Mouse (Mus musculus) thymus, adult 18-20 months (tissue): ENCODE data around the gene Evx2.

Experiments
- DNase-seq, 2 experiments: peaks; one replicate each; pipeline ENCODE4 v3.0.0; 2022; ENCODE audit warnings: mixed read lengths in 2 of 2

Gene Evx2

GRCm38 (mm10) chr2:74663291-74663925 lies 4.1 kb upstream of the Evx2 start:
- no peak for DNase-seq

- DNase-seq, result no peak
Observed at GRCm38 (mm10) chr2:74661685-74662084, 2.3 kb upstream of the Evx2 start.

- no peak for DNase-seq
Observed at GRCm38 (mm10) chr2:74660421-74661375, 1.3 kb upstream of the Evx2 start.

GRCm38 (mm10) chr2:74658667-74659371 lies 538 bp downstream of the Evx2 start:
- no peak for DNase-seq

- DNase-seq, result no peak
Observed at GRCm38 (mm10) chr2:74658024-74658666, 1.2 kb downstream of the Evx2 start.

GRCm38 (mm10) chr2:74657251-74658023 lies 1.9 kb downstream of the Evx2 start:
- no peak for DNase-seq

- no peak for DNase-seq
Observed at GRCm38 (mm10) chr2:74656632-74657021, 2.7 kb downstream of the Evx2 start.

- DNase-seq, result no peak
Observed at GRCm38 (mm10) chr2:74655821-74656631, 3.3 kb downstream of the Evx2 start.

GRCm38 (mm10) chr2:74655420-74655781 lies 4.0 kb downstream of the Evx2 start:
- DNase-seq, result no peak

- no peak for DNase-seq
Observed at GRCm38 (mm10) chr2:74654743-74655419, 4.5 kb downstream of the Evx2 start.

GRCm38 (mm10) chr2:74653781-74654535 lies 5.4 kb downstream of the Evx2 start:
- DNase-seq, result no peak

- no peak for DNase-seq
Observed at GRCm38 (mm10) chr2:74652996-74653340, 6.4 kb downstream of the Evx2 start.

- no peak for DNase-seq
Observed at GRCm38 (mm10) chr2:74647082-74647864, 12.1 kb downstream of the Evx2 start.

- DNase-seq, result no peak
Observed at GRCm38 (mm10) chr2:74645631-74646030, 13.7 kb downstream of the Evx2 start.

GRCm38 (mm10) chr2:74642431-74642830 lies 16.9 kb downstream of the Evx2 start:
- DNase-seq, result no peak

- no peak for DNase-seq
Observed at GRCm38 (mm10) chr2:74635412-74635811, 23.9 kb downstream of the Evx2 start.

- no peak for DNase-seq
Observed at GRCm38 (mm10) chr2:74620368-74620767, 39.0 kb downstream of the Evx2 start.

- no peak for DNase-seq
Observed at GRCm38 (mm10) chr2:74619676-74620246, 39.6 kb downstream of the Evx2 start.

GRCm38 (mm10) chr2:74617706-74618105 lies 41.7 kb downstream of the Evx2 start:
- no peak for DNase-seq
